Mouse (Mus musculus): ENCODE measurements at regions not wholly inside any gene's neighbourhood (a gene's known extent, or its start where the extent isn't known, plus 50 kb on each side); places are given as distances from the start of the nearest gene placed in this dataset.

- TF ChIP-seq SRF (IDR thresholded peaks at IDR 0.05; ENCODE audit: control insufficient read depth, insufficient read length, low read depth), result no peak
- TF ChIP-seq CEBPB (IDR thresholded peaks at IDR 0.05; ENCODE audit: insufficient read depth, poor library complexity, severe bottlenecking), result peak; percentile 80
- no peak for TF ChIP-seq MAX (IDR thresholded peaks at IDR 0.05; ENCODE audit: low read depth)
- TF ChIP-seq REST (IDR thresholded peaks at IDR 0.05; ENCODE audit: insufficient read depth, insufficient read length), result no peak
- no peak for TF ChIP-seq POLR2A (IDR thresholded peaks at IDR 0.05; ENCODE audit: insufficient read length, low read depth)
- no peaks in the 10 kb centered on the region for H3K36me3 ChIP-seq (ENCODE audit: control insufficient read depth, insufficient read depth)
Observed at GRCm38 (mm10) chr3:144352559-144352958, 147.5 kb upstream of the Lmo4 start.

GRCm38 (mm10) chr3:144348431-144348830 lies 143.4 kb upstream of the Lmo4 start:
- TF ChIP-seq MYOD1 (IDR thresholded peaks at IDR 0.05; ENCODE audit: control insufficient read depth in 1 of 3, insufficient read length in 2 of 3, low read depth in 2 of 3) (no peak), USF1 (IDR thresholded peaks at IDR 0.05; ENCODE audit: low read depth) (no peak), SRF (IDR thresholded peaks at IDR 0.05; ENCODE audit: control insufficient read depth, insufficient read length, low read depth) (no peak), MYOG (IDR thresholded peaks at IDR 0.05; ENCODE audit: control insufficient read depth in 1 of 3, insufficient read depth in 1 of 3, insufficient read length in 2 of 3, low read depth in 2 of 3) (no peak), REST (IDR thresholded peaks at IDR 0.05; ENCODE audit: insufficient read depth, insufficient read length) (no peak), CEBPB (IDR thresholded peaks at IDR 0.05; ENCODE audit: insufficient read depth, poor library complexity, severe bottlenecking) (no peak), E2F4 (IDR thresholded peaks at IDR 0.05; ENCODE audit: insufficient read depth) (no peak), TCF12 (IDR thresholded peaks at IDR 0.05; ENCODE audit: insufficient read depth, poor library complexity, severe bottlenecking) (no peak), TCF3 (IDR thresholded peaks at IDR 0.05; ENCODE audit: insufficient read length, low read depth) (no peak)
- Histone ChIP-seq H3K79me2 (ENCODE audit: control insufficient read depth, insufficient read depth) (no peaks in the 10 kb centered on the region), H3K4me2 (ENCODE audit: low read depth) (no peak overlapping the region), H3ac (ENCODE audit: control insufficient read depth, insufficient read length) (no peak overlapping the region), H3K36me3 (ENCODE audit: control insufficient read depth, insufficient read depth) (no peaks in the 10 kb centered on the region), H3K27me3 (ENCODE audit: control insufficient read depth, insufficient read depth, insufficient read length) (peaks cover 6% of the 10 kb centered on the region), H3K4me3 (no peak overlapping the region)

More at GRCm38 (mm10) chr3:144352559-144352958, 147.5 kb upstream of the Lmo4 start:
- Histone ChIP-seq H3K4me3 (no peak overlapping the region), H3K4me2 (ENCODE audit: low read depth) (no peak overlapping the region), H3K27me3 (ENCODE audit: control insufficient read depth, insufficient read depth, insufficient read length) (no peaks in the 10 kb centered on the region), H3K79me2 (ENCODE audit: control insufficient read depth, insufficient read depth) (no peaks in the 10 kb centered on the region), H3ac (ENCODE audit: control insufficient read depth, insufficient read length) (no peak overlapping the region)

- no peak overlapping the region for H3K4me3 ChIP-seq
- TF ChIP-seq MYOG (IDR thresholded peaks at IDR 0.05; ENCODE audit: control insufficient read depth in 1 of 3, insufficient read depth in 1 of 3, insufficient read length in 2 of 3, low read depth in 2 of 3) (no peak), E2F4 (IDR thresholded peaks at IDR 0.05; ENCODE audit: insufficient read depth) (no peak)
- no peaks in the 10 kb centered on the region for H3K27me3 ChIP-seq (ENCODE audit: control insufficient read depth, insufficient read depth, insufficient read length)
- H3ac ChIP-seq (ENCODE audit: control insufficient read depth, insufficient read length), result no peak overlapping the region
- no peaks in the 10 kb centered on the region for H3K36me3 ChIP-seq (ENCODE audit: control insufficient read depth, insufficient read depth)
- no peak overlapping the region for H3K4me2 ChIP-seq (ENCODE audit: low read depth)
- H3K79me2 ChIP-seq (ENCODE audit: control insufficient read depth, insufficient read depth), result no peaks in the 10 kb centered on the region
Observed at GRCm38 (mm10) chr3:144335237-144335636, 130.2 kb upstream of the Lmo4 start.

- no peak for TF ChIP-seq POLR2A (IDR thresholded peaks at IDR 0.05; ENCODE audit: insufficient read length, low read depth)
- TF ChIP-seq CEBPB (IDR thresholded peaks at IDR 0.05; ENCODE audit: insufficient read depth, poor library complexity, severe bottlenecking), result no peak
- no peak overlapping the region for H3ac ChIP-seq (ENCODE audit: control insufficient read depth, insufficient read length)
- H3K4me2 ChIP-seq (ENCODE audit: low read depth), result no peak overlapping the region
- H3K79me2 ChIP-seq (ENCODE audit: control insufficient read depth, insufficient read depth), result no peaks in the 10 kb centered on the region
- no peaks in the 10 kb centered on the region for H3K27me3 ChIP-seq (ENCODE audit: control insufficient read depth, insufficient read depth, insufficient read length)
- H3K36me3 ChIP-seq (ENCODE audit: control insufficient read depth, insufficient read depth), result no peaks in the 10 kb centered on the region
- H3K4me3 ChIP-seq, result no peak overlapping the region
Observed at GRCm38 (mm10) chr3:144334201-144334600, 129.2 kb upstream of the Lmo4 start.

- H3K36me3 ChIP-seq (ENCODE audit: control insufficient read depth, insufficient read depth), result no peaks in the 10 kb centered on the region
- H3K27me3 ChIP-seq (ENCODE audit: control insufficient read depth, insufficient read depth, insufficient read length), result no peaks in the 10 kb centered on the region
- H3K4me3 ChIP-seq, result no peak overlapping the region
- H3K4me2 ChIP-seq (ENCODE audit: low read depth), result no peak overlapping the region
- H3ac ChIP-seq (ENCODE audit: control insufficient read depth, insufficient read length), result no peak overlapping the region
- TF ChIP-seq MYOD1 (IDR thresholded peaks at IDR 0.05; ENCODE audit: control insufficient read depth in 1 of 3, insufficient read length in 2 of 3, low read depth in 2 of 3) (no peak), CEBPB (IDR thresholded peaks at IDR 0.05; ENCODE audit: insufficient read depth, poor library complexity, severe bottlenecking) (no peak), TCF12 (IDR thresholded peaks at IDR 0.05; ENCODE audit: insufficient read depth, poor library complexity, severe bottlenecking) (no peak), REST (IDR thresholded peaks at IDR 0.05; ENCODE audit: insufficient read depth, insufficient read length) (no peak), USF1 (IDR thresholded peaks at IDR 0.05; ENCODE audit: low read depth) (no peak), POLR2AphosphoS2 (IDR thresholded peaks at IDR 0.05; ENCODE audit: insufficient read length, low read depth) (no peak), MAX (IDR thresholded peaks at IDR 0.05; ENCODE audit: low read depth) (no peak)
- no peaks in the 10 kb centered on the region for H3K79me2 ChIP-seq (ENCODE audit: control insufficient read depth, insufficient read depth)
Observed at GRCm38 (mm10) chr3:144332353-144332752, 127.3 kb upstream of the Lmo4 start.

- H3K36me3 ChIP-seq (ENCODE audit: control insufficient read depth, insufficient read depth), result no peaks in the 10 kb centered on the region
- no peak overlapping the region for H3K4me2 ChIP-seq (ENCODE audit: low read depth)
- H3K79me2 ChIP-seq (ENCODE audit: control insufficient read depth, insufficient read depth), result no peaks in the 10 kb centered on the region
- no peak for TF ChIP-seq TCF3 (IDR thresholded peaks at IDR 0.05; ENCODE audit: insufficient read length, low read depth)
- no peak for TF ChIP-seq POLR2AphosphoS2 (IDR thresholded peaks at IDR 0.05; ENCODE audit: insufficient read length, low read depth)
- no peak for TF ChIP-seq REST (IDR thresholded peaks at IDR 0.05; ENCODE audit: insufficient read depth, insufficient read length)
- no peak for TF ChIP-seq TCF12 (IDR thresholded peaks at IDR 0.05; ENCODE audit: insufficient read depth, poor library complexity, severe bottlenecking)
- TF ChIP-seq MYOD1 (IDR thresholded peaks at IDR 0.05; ENCODE audit: control insufficient read depth in 1 of 3, insufficient read length in 2 of 3, low read depth in 2 of 3), result no peak
- no peak for TF ChIP-seq SRF (IDR thresholded peaks at IDR 0.05; ENCODE audit: control insufficient read depth, insufficient read length, low read depth)
- TF ChIP-seq POLR2A (IDR thresholded peaks at IDR 0.05; ENCODE audit: insufficient read length, low read depth), result no peak
- no peak for TF ChIP-seq CEBPB (IDR thresholded peaks at IDR 0.05; ENCODE audit: insufficient read depth, poor library complexity, severe bottlenecking)
- TF ChIP-seq MAX (IDR thresholded peaks at IDR 0.05; ENCODE audit: low read depth), result no peak
- no peak for TF ChIP-seq MYOG (IDR thresholded peaks at IDR 0.05; ENCODE audit: control insufficient read depth in 1 of 3, insufficient read depth in 1 of 3, insufficient read length in 2 of 3, low read depth in 2 of 3)
- no peak for TF ChIP-seq E2F4 (IDR thresholded peaks at IDR 0.05; ENCODE audit: insufficient read depth)
- H3ac ChIP-seq (ENCODE audit: control insufficient read depth, insufficient read length), result no peak overlapping the region
- no peak overlapping the region for H3K4me3 ChIP-seq
- H3K27me3 ChIP-seq (ENCODE audit: control insufficient read depth, insufficient read depth, insufficient read length), result no peaks in the 10 kb centered on the region
Observed at GRCm38 (mm10) chr3:144329117-144329516, 124.1 kb upstream of the Lmo4 start.

All from myocyte (in vitro differentiated cells).